ENCODE assay signal across 8 mouse cellular contexts in the genomic region with DNA sequence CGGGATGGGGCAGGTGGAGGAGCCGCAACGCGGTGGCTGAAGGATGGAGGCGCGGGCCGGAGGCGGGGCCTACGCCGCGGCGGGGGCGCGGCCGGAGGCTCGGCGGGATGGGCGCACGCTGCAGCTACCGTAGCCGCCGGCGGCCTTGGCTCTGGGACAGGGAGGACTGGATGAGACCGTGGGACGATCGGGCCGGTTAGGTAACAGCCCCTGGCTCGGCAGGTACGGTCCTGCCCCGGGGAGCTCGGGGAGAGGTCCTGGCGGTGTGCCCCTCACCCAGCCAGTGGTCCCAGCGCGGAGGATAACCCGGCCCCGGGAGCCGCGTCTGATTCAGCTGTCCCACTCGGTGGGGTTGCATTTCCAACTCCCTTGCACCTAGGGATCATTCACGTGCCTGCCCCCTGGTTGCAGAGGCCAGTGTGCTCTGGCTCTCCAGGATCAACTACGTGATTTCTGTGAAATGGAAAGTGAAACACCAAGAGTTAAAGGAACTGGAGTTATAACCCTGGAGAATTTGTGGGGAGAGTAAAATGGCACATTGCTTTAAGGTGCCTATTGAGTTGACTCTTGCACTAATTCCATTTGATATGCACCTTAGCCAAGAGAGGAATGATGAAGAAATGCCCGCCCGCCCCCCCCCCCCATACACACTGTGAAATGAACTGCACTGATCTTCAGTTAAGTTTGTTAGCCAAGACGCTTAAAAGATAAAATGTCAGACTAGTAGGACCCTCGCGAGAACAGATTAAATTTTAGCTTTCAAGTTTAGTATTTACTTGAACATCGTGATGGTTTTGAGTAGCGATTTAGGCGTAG. TPM values are rescaled to one million over a fixed set of nuclear protein-coding genes. Genes with fewer than 3 reads are reported as not detected.
DNase-seq lines count a peak whose midpoint lies in the region; ATAC-seq and TF ChIP-seq lines count a peak whose summit lies in the region.

No protein-coding gene starts in this region.

- H3K27me3 ChIP-seq in embryonic facial prominence, embryonic 12.5 days, result no peaks in the 10 kb centered on the region
- H3K27me3 ChIP-seq in heart, adult 2 months (ENCODE audit: control insufficient read depth, insufficient read depth, low read length), result no peaks in the 10 kb centered on the region
- H3K27me3 ChIP-seq in limb, embryonic 14.5 days (ENCODE audit: control insufficient read depth, insufficient read depth, low read length), result no peaks in the 10 kb centered on the region
- no peaks in the 10 kb centered on the region for H3K27me3 ChIP-seq in midbrain, embryonic 16.5 days (ENCODE audit: control insufficient read depth, insufficient read depth, low read depth, low read length)
- no peaks in the 10 kb centered on the region for H3K27me3 ChIP-seq in stomach, embryonic 14.5 days (ENCODE audit: control insufficient read depth, insufficient read depth, low read length)

- peak; percentile 66 for DNase-seq in 3T3-L1 (ENCODE audit: low read depth, low spot score)
- DNase-seq in adrenal gland, postnatal 25 days, result peak; percentile 77
- DNase-seq in heart, adult 2 months, result peak; percentile 84 to 85
- DNase-seq in kidney, adult 8-10 months, result peak; percentile 68 to 73
- DNase-seq in limb, embryonic 14.5 days (ENCODE audit: low spot score), result peak; percentile 45

- ATAC-seq in embryonic facial prominence, embryonic 12.5 days (ENCODE audit: insufficient number of reproducible peaks, insufficient read depth, low FRiP score, low TSS enrichment), result peak; percentile 79
- peak; percentile 70 for ATAC-seq in limb, embryonic 14.5 days (ENCODE audit: low FRiP score, low read depth)
- ATAC-seq in midbrain, embryonic 16.5 days, result peak; percentile 83
- ATAC-seq in stomach, embryonic 14.5 days (ENCODE audit: insufficient number of reproducible peaks, insufficient read depth, low FRiP score, low read depth), result peak; percentile 79

- intact Hi-C loops in heart, adult 2 months (cut with DNase I), result loop anchor here (2.0 to 10.0 kb wide), 7 partner anchors 36 to 494 kb away; partner anchors contain the start of genes Ccdc71l and Sypl

- peak; percentile 33 for TF ChIP-seq CTCF in heart, adult 2 months (IDR thresholded peaks at IDR 0.05)

- peak overlapping the region; percentile 74 for H3K9ac ChIP-seq in embryonic facial prominence, embryonic 12.5 days
- H3K9ac ChIP-seq in heart, adult 2 months (ENCODE audit: low read depth, low read length), result peak overlapping the region; percentile 83
- peak overlapping the region; percentile 75 for H3K9ac ChIP-seq in limb, embryonic 14.5 days (ENCODE audit: low read depth, low read length, severe bottlenecking)
- H3K9ac ChIP-seq in midbrain, embryonic 16.5 days (ENCODE audit: low read depth, low read length), result peak overlapping the region; percentile 76
- peak overlapping the region; percentile 62 for H3K9ac ChIP-seq in stomach, embryonic 14.5 days (replicated peaks; ENCODE audit: low read depth, low read length)

- peaks cover 2% of the 10 kb centered on the region for H3K79me2 ChIP-seq in heart, adult 2 months (replicated peaks; ENCODE audit: control insufficient read depth, insufficient read depth, low read length)

- no peak for TF ChIP-seq POLR2A in heart, adult 2 months (IDR thresholded peaks at IDR 0.05; ENCODE audit: insufficient read depth, low read depth, low read length)
- no peak for TF ChIP-seq POLR2A in limb, embryonic 14.5 days (IDR thresholded peaks at IDR 0.05; ENCODE audit: borderline replicate concordance, extremely low read depth, insufficient read depth, insufficient read length)

- H3K4me1 ChIP-seq in embryonic facial prominence, embryonic 12.5 days, result peaks cover 13% of the 10 kb centered on the region; the same call in 1 of the 2 replicates
- peaks cover 6% of the 10 kb centered on the region for H3K4me1 ChIP-seq in heart, adult 2 months (ENCODE audit: control insufficient read depth, insufficient read depth, low read length)
- H3K4me1 ChIP-seq in limb, embryonic 14.5 days (ENCODE audit: control insufficient read depth, insufficient read depth, low read length), result no peaks in the 10 kb centered on the region
- peaks cover 7% of the 10 kb centered on the region for H3K4me1 ChIP-seq in midbrain, embryonic 16.5 days (ENCODE audit: control insufficient read depth, insufficient read depth, low read length)
- H3K4me1 ChIP-seq in stomach, embryonic 14.5 days (ENCODE audit: control insufficient read depth, insufficient read depth, low read length), result 0 out of 2 replicates have a peak, but pooled peaks cover 3% of the 10 kb centered on the region

- WGBS in embryonic facial prominence, embryonic 12.5 days, result 2% methylated on average over 47 of the region's 49 CpGs
- 2% methylated on average over 49 of the region's 49 CpGs for WGBS in heart, adult 2 months
- WGBS in limb, embryonic 14.5 days, result 4% methylated on average over 31 of the region's 49 CpGs
- 1% methylated on average over 48 of the region's 49 CpGs for WGBS in midbrain, embryonic 16.5 days
- 2% methylated on average over 35 of the region's 49 CpGs for WGBS in stomach, embryonic 14.5 days

- H3K9me3 ChIP-seq in embryonic facial prominence, embryonic 12.5 days, result no peaks in the 10 kb centered on the region
- H3K9me3 ChIP-seq in limb, embryonic 14.5 days (ENCODE audit: control insufficient read depth, low read length), result no peaks in the 10 kb centered on the region
- H3K9me3 ChIP-seq in midbrain, embryonic 16.5 days (replicated peaks; ENCODE audit: control insufficient read depth, low read length, poor library complexity, severe bottlenecking), result no peaks in the 10 kb centered on the region
- no peaks in the 10 kb centered on the region for H3K9me3 ChIP-seq in stomach, embryonic 14.5 days (ENCODE audit: control insufficient read depth, low read depth, low read length)

- H3K27ac ChIP-seq in embryonic facial prominence, embryonic 12.5 days, result peak overlapping the region; percentile 97
- peak overlapping the region; percentile 98 for H3K27ac ChIP-seq in heart, adult 2 months
- H3K27ac ChIP-seq in limb, embryonic 14.5 days (replicated peaks; ENCODE audit: low read depth, low read length), result peak overlapping the region; percentile 92
- peak overlapping the region; percentile 98 for H3K27ac ChIP-seq in midbrain, embryonic 16.5 days (ENCODE audit: low read length)
- peak overlapping the region; percentile 93 for H3K27ac ChIP-seq in stomach, embryonic 14.5 days (ENCODE audit: low read length)

- no peaks in the 10 kb centered on the region for H3K36me3 ChIP-seq in embryonic facial prominence, embryonic 12.5 days
- H3K36me3 ChIP-seq in heart, adult 2 months (ENCODE audit: control insufficient read depth, insufficient read depth, low read length), result peaks cover 20% of the 10 kb centered on the region
- H3K36me3 ChIP-seq in limb, embryonic 14.5 days (ENCODE audit: control insufficient read depth, insufficient read depth, low read length), result no peaks in the 10 kb centered on the region
- H3K36me3 ChIP-seq in midbrain, embryonic 16.5 days (ENCODE audit: control insufficient read depth, insufficient read depth, low read length), result no peaks in the 10 kb centered on the region
- no peaks in the 10 kb centered on the region; the same call in 1 of the 2 replicates for H3K36me3 ChIP-seq in stomach, embryonic 14.5 days (ENCODE audit: control insufficient read depth, insufficient read depth, low read length)

- no peak for TF ChIP-seq EP300 in heart, adult 2 months (IDR thresholded peaks at IDR 0.05; ENCODE audit: insufficient read depth, low read depth, low read length)

- peak overlapping the region; percentile 68 for H3K4me2 ChIP-seq in embryonic facial prominence, embryonic 12.5 days (replicated peaks)
- H3K4me2 ChIP-seq in limb, embryonic 14.5 days (replicated peaks; ENCODE audit: low read depth, low read length, severe bottlenecking), result peak overlapping the region; percentile 62
- peak overlapping the region; percentile 74 for H3K4me2 ChIP-seq in midbrain, embryonic 16.5 days (ENCODE audit: low read length)
- H3K4me2 ChIP-seq in stomach, embryonic 14.5 days (replicated peaks; ENCODE audit: low read depth, low read length), result peak overlapping the region; percentile 54

- H3K4me3 ChIP-seq in embryonic facial prominence, embryonic 12.5 days, result peak overlapping the region; percentile 76
- H3K4me3 ChIP-seq in heart, adult 2 months, result peak overlapping the region; percentile 99
- H3K4me3 ChIP-seq in limb, embryonic 14.5 days (replicated peaks; ENCODE audit: low read length), result peak overlapping the region; percentile 83
- H3K4me3 ChIP-seq in midbrain, embryonic 16.5 days (ENCODE audit: low read depth, low read length), result peak overlapping the region; percentile 84
- peak overlapping the region; percentile 67 for H3K4me3 ChIP-seq in stomach, embryonic 14.5 days (ENCODE audit: low read depth, low read length)

RNA-seq across cellular contexts. Expression of gene Nampt, which starts 1.6 kb away (rescaled TPM):
- total RNA-seq in adrenal gland, postnatal 25 days (2021), result 95.2 and 98.7 TPM in 2 replicates
- 22.3 and 25.3 TPM in 2 replicates for polyA plus RNA-seq in embryonic facial prominence, embryonic 12.5 days (2016; fragmentation: Nextera tagmentation; extraction: Ambion mirVana)
- total RNA-seq in heart, adult 2 months (2021), result 100 to 1,000 TPM; 115 to 153 TPM
- polyA plus RNA-seq in heart, adult 2 months (2012; rRNA removed), result 37.2 and 79.2 TPM in 2 replicates
- 12.5 and 15.8 TPM in 2 replicates for polyA plus RNA-seq in limb, embryonic 14.5 days (2012; rRNA removed)
- polyA plus RNA-seq in limb, embryonic 14.5 days (2014; fragmentation: Nextera tagmentation; extraction: Ambion mirVana), result 18.4 and 19.4 TPM in 2 replicates
- polyA plus RNA-seq in midbrain, embryonic 16.5 days (2015; fragmentation: Nextera tagmentation; extraction: Ambion mirVana), result 35.7 and 37.0 TPM in 2 replicates
- 25.2 and 27.2 TPM in 2 replicates for polyA plus RNA-seq in stomach, embryonic 14.5 days (2014; fragmentation: Nextera tagmentation; extraction: Ambion mirVana)

Comparison
In these comparisons a context has a peak if more than half of its experiments do, and no peak if none do; other contexts are left out.
1. Peak in every context shown above with its lines: DNase-seq, ATAC-seq, H3K4me3 ChIP-seq and H3K27ac ChIP-seq.